Mouse (Mus musculus) liver, adult 2 months (tissue): ENCODE data around the gene Col18a1.

Experiments used
- CTCF ChIP-seq: fragments of 200-500 bp; IDR thresholded peaks from 2 replicates; pipeline ENCODE4 v1.5.1; 2011; ENCODE audit warnings: low read depth, low read length, control low read depth
- POLR2A ChIP-seq: fragments of 200-500 bp; IDR thresholded peaks from 2 replicates; pipeline ENCODE4 v1.6.1; 2011; ENCODE audit warnings: low read length, control low read depth; ENCODE audit not compliant: insufficient read depth; ENCODE audit errors: extremely low read depth

DNA sequence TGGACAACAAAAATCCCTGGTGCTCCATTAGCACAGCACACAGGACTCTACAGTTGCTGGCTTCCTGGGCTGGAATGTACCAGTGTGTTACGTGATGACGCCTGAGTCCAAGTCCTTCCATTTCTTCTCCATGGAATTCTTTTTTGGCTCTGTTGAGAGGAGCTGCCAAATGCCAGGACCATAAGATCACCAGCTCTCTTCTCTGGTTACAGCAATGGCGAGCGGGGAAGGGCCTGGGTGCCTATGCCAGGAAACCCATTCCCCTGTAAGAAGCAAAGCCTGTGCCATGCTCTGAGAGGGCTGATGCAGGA lies 68.5 kb downstream of the Col18a1 start:
- TF ChIP-seq CTCF, result no peak
- no peak for TF ChIP-seq POLR2A
